Mouse (Mus musculus): ENCODE data around the gene Hbb-bh1. TPM values are rescaled to one million over a fixed set of nuclear protein-coding genes. Genes with fewer than 3 reads are reported as not detected.
"Not testable (repeated sequence)": the region's sequence is repeated elsewhere in the genome, so short reads cannot be mapped to it uniquely, and the experiment has no call there.

The Hbb-bh1 gene
- polyA plus RNA-seq, 1 experiment from 2014 or later = 2.8 TPM

- WGBS = 67% methylated on average over 1 of the region's 1 CpGs
- Histone ChIP-seq H3K4me2 (replicated peaks; ENCODE audit: low read depth, low read length) (no peak overlapping the region), H3K36me3 (ENCODE audit: control insufficient read depth, insufficient read depth, low read length) (no peaks in the 10 kb centered on the region), H3K9me3 (ENCODE audit: control insufficient read depth, low read length) (no peaks in the 10 kb centered on the region), H3K27ac (ENCODE audit: low read depth, low read length) (no peak overlapping the region), H3K4me3 (ENCODE audit: low read length) (no peak overlapping the region), H3K27me3 (ENCODE audit: control insufficient read depth, insufficient read depth, low read length) (no peaks in the 10 kb centered on the region), H3K9ac (ENCODE audit: low read depth, low read length) (no peak overlapping the region), H3K4me1 (ENCODE audit: control insufficient read depth, insufficient read depth, low read length) (no peaks in the 10 kb centered on the region)
- no peak for ATAC-seq (ENCODE audit: low FRiP score, low TSS enrichment)
Measured at GRCm38 (mm10) chr7:103854669-103855068, 11.7 kb upstream of the Hbb-bh1 start.

GRCm38 (mm10) chr7:103853090-103853489 is 10.1 kb upstream of the Hbb-bh1 start, which contains the start of gene Hbb-y:
Gene Hbb-y (minus strand): TSS chr7:103853216.
- H3K9me3 ChIP-seq (ENCODE audit: control insufficient read depth, low read length) = no peaks in the 10 kb centered on the region
- H3K36me3 ChIP-seq (ENCODE audit: control insufficient read depth, insufficient read depth, low read length) = no peaks in the 10 kb centered on the region
- no peaks in the 10 kb centered on the region for H3K4me1 ChIP-seq (ENCODE audit: control insufficient read depth, insufficient read depth, low read length)
- no peaks in the 10 kb centered on the region for H3K27me3 ChIP-seq (ENCODE audit: control insufficient read depth, insufficient read depth, low read length)
- no peak within 1 kb of the TSS for H3K9ac ChIP-seq (ENCODE audit: low read depth, low read length)
- no peak within 1 kb of the TSS for H3K4me2 ChIP-seq (replicated peaks; ENCODE audit: low read depth, low read length)
- no peak within 1 kb of the TSS for H3K4me3 ChIP-seq (ENCODE audit: low read length)
- no peak for ATAC-seq (ENCODE audit: low FRiP score, low TSS enrichment)
- WGBS = 71% methylated on average over 2 of the region's 2 CpGs
- no peak within 1 kb of the TSS for H3K27ac ChIP-seq (ENCODE audit: low read depth, low read length)

GRCm38 (mm10) chr7:103844525-103845325 is 1.8 kb upstream of the Hbb-bh1 start:
- Histone ChIP-seq H3K27ac (ENCODE audit: low read depth, low read length) (no peak overlapping the region), H3K9me3 (ENCODE audit: control insufficient read depth, low read length) (no peaks in the 10 kb centered on the region), H3K4me1 (ENCODE audit: control insufficient read depth, insufficient read depth, low read length) (no peaks in the 10 kb centered on the region), H3K36me3 (ENCODE audit: control insufficient read depth, insufficient read depth, low read length) (no peaks in the 10 kb centered on the region), H3K9ac (ENCODE audit: low read depth, low read length) (no peak overlapping the region), H3K27me3 (ENCODE audit: control insufficient read depth, insufficient read depth, low read length) (no peaks in the 10 kb centered on the region), H3K4me3 (ENCODE audit: low read length) (no peak overlapping the region), H3K4me2 (replicated peaks; ENCODE audit: low read depth, low read length) (no peak overlapping the region)
- ATAC-seq (ENCODE audit: low FRiP score, low TSS enrichment) = no peak
- 57% methylated on average over 2 of the region's 2 CpGs for WGBS

GRCm38 (mm10) chr7:103840268-103840667 is 2.7 kb downstream of the Hbb-bh1 start, which contains the start of gene Hbb-bh2:
Gene Hbb-bh2 (minus strand): TSS chr7:103840520.
- no peak within 1 kb of the TSS for H3K4me3 ChIP-seq (ENCODE audit: low read length)
- WGBS = 75% methylated on average over 3 of the region's 3 CpGs
- no peak within 1 kb of the TSS for H3K4me2 ChIP-seq (replicated peaks; ENCODE audit: low read depth, low read length)
- no peaks in the 10 kb centered on the region for H3K9me3 ChIP-seq (ENCODE audit: control insufficient read depth, low read length)
- no peak within 1 kb of the TSS for H3K27ac ChIP-seq (ENCODE audit: low read depth, low read length)
- no peaks in the 10 kb centered on the region for H3K27me3 ChIP-seq (ENCODE audit: control insufficient read depth, insufficient read depth, low read length)
- no peak for ATAC-seq (ENCODE audit: low FRiP score, low TSS enrichment)
- no peaks in the 10 kb centered on the region for H3K36me3 ChIP-seq (ENCODE audit: control insufficient read depth, insufficient read depth, low read length)
- no peak within 1 kb of the TSS for H3K9ac ChIP-seq (ENCODE audit: low read depth, low read length)
- no peaks in the 10 kb centered on the region for H3K4me1 ChIP-seq (ENCODE audit: control insufficient read depth, insufficient read depth, low read length)

- Histone ChIP-seq H3K27me3 (ENCODE audit: control insufficient read depth, insufficient read depth, low read length) (no peaks in the 10 kb centered on the region), H3K9me3 (ENCODE audit: control insufficient read depth, low read length) (no peaks in the 10 kb centered on the region), H3K4me1 (ENCODE audit: control insufficient read depth, insufficient read depth, low read length) (no peaks in the 10 kb centered on the region), H3K4me2 (replicated peaks; ENCODE audit: low read depth, low read length) (no peak within 1 kb of the TSS), H3K36me3 (ENCODE audit: control insufficient read depth, insufficient read depth, low read length) (no peaks in the 10 kb centered on the region), H3K9ac (ENCODE audit: low read depth, low read length) (no peak within 1 kb of the TSS), H3K4me3 (ENCODE audit: low read length) (no peak within 1 kb of the TSS), H3K27ac (ENCODE audit: low read depth, low read length) (no peak within 1 kb of the TSS)
- no peak for ATAC-seq (ENCODE audit: low FRiP score, low TSS enrichment)
- WGBS = 93% methylated on average over 4 of the region's 4 CpGs
Measured at GRCm38 (mm10) chr7:103827808-103828207, 15.2 kb downstream of the Hbb-bh1 start, which contains the start of gene Hbb-bs. Gene Hbb-bs (minus strand): TSS chr7:103828096.

GRCm38 (mm10) chr7:103827139-103827538 is 15.8 kb downstream of the Hbb-bh1 start:
- not testable (repeated sequence) for H3K9me3 ChIP-seq (ENCODE audit: control insufficient read depth, low read length); H3K4me3 ChIP-seq (ENCODE audit: low read length); ATAC-seq (ENCODE audit: low FRiP score, low TSS enrichment); H3K36me3 ChIP-seq (ENCODE audit: control insufficient read depth, insufficient read depth, low read length); H3K4me1 ChIP-seq (ENCODE audit: control insufficient read depth, insufficient read depth, low read length); H3K9ac ChIP-seq (ENCODE audit: low read depth, low read length); H3K27me3 ChIP-seq (ENCODE audit: control insufficient read depth, insufficient read depth, low read length); H3K4me2 ChIP-seq (replicated peaks; ENCODE audit: low read depth, low read length); H3K27ac ChIP-seq (ENCODE audit: low read depth, low read length)
- no CpG with 5 or more reads among the region's 2 CpGs for WGBS

GRCm38 (mm10) chr7:103826255-103826887 is 16.6 kb downstream of the Hbb-bh1 start:
- WGBS = 69% methylated on average over 3 of the region's 3 CpGs
- Histone ChIP-seq H3K36me3 (ENCODE audit: control insufficient read depth, insufficient read depth, low read length) (no peaks in the 10 kb centered on the region), H3K4me2 (replicated peaks; ENCODE audit: low read depth, low read length) (no peak overlapping the region), H3K27ac (ENCODE audit: low read depth, low read length) (no peak overlapping the region), H3K9ac (ENCODE audit: low read depth, low read length) (no peak overlapping the region), H3K9me3 (ENCODE audit: control insufficient read depth, low read length) (no peaks in the 10 kb centered on the region), H3K4me1 (ENCODE audit: control insufficient read depth, insufficient read depth, low read length) (no peaks in the 10 kb centered on the region), H3K4me3 (ENCODE audit: low read length) (no peak overlapping the region), H3K27me3 (ENCODE audit: control insufficient read depth, insufficient read depth, low read length) (no peaks in the 10 kb centered on the region)
- ATAC-seq (ENCODE audit: low FRiP score, low TSS enrichment) = no peak

GRCm38 (mm10) chr7:103825536-103826254 is 17.3 kb downstream of the Hbb-bh1 start:
- no peak for ATAC-seq (ENCODE audit: low FRiP score, low TSS enrichment)
- no peaks in the 10 kb centered on the region for H3K27me3 ChIP-seq (ENCODE audit: control insufficient read depth, insufficient read depth, low read length)
- H3K9me3 ChIP-seq (ENCODE audit: control insufficient read depth, low read length) = no peaks in the 10 kb centered on the region
- no peak overlapping the region for H3K27ac ChIP-seq (ENCODE audit: low read depth, low read length)
- no peaks in the 10 kb centered on the region for H3K36me3 ChIP-seq (ENCODE audit: control insufficient read depth, insufficient read depth, low read length)
- no peaks in the 10 kb centered on the region for H3K4me1 ChIP-seq (ENCODE audit: control insufficient read depth, insufficient read depth, low read length)
- H3K4me2 ChIP-seq (replicated peaks; ENCODE audit: low read depth, low read length) = no peak overlapping the region
- WGBS = 96% methylated on average over 3 of the region's 3 CpGs
- H3K4me3 ChIP-seq (ENCODE audit: low read length) = no peak overlapping the region
- no peak overlapping the region for H3K9ac ChIP-seq (ENCODE audit: low read depth, low read length)

- ATAC-seq (ENCODE audit: low FRiP score, low TSS enrichment) = no peak
- H3K4me1 ChIP-seq (ENCODE audit: control insufficient read depth, insufficient read depth, low read length) = no peaks in the 10 kb centered on the region
- H3K4me2 ChIP-seq (replicated peaks; ENCODE audit: low read depth, low read length) = no peak overlapping the region
- no peak overlapping the region for H3K9ac ChIP-seq (ENCODE audit: low read depth, low read length)
- H3K9me3 ChIP-seq (ENCODE audit: control insufficient read depth, low read length) = no peaks in the 10 kb centered on the region
- H3K27ac ChIP-seq (ENCODE audit: low read depth, low read length) = no peak overlapping the region
- no peak overlapping the region for H3K4me3 ChIP-seq (ENCODE audit: low read length)
- no peaks in the 10 kb centered on the region for H3K36me3 ChIP-seq (ENCODE audit: control insufficient read depth, insufficient read depth, low read length)
- no peaks in the 10 kb centered on the region for H3K27me3 ChIP-seq (ENCODE audit: control insufficient read depth, insufficient read depth, low read length)
- WGBS = 81% methylated on average over 2 of the region's 2 CpGs
Measured at GRCm38 (mm10) chr7:103824597-103824996, 18.4 kb downstream of the Hbb-bh1 start.
